Mouse (Mus musculus) liver, embryonic 13.5 days (tissue): Measurements from ENCODE around the gene Mrpl19. TPM values are rescaled to one million over a fixed set of nuclear protein-coding genes. Genes with fewer than 3 reads are reported as not detected.

Experiments used
- ATAC-seq: fragments of 200-750 bp; cut with Nextera tagmentation; 2 replicates; pipeline ENCODE4 v1.8.0; 2017; ENCODE audit warnings: low read depth, mild to moderate bottlenecking, moderate number of reproducible peaks, moderate library complexity
- DNase-seq: peaks from one replicate; pipeline ENCODE4 v3.0.0; 2022
- H3K27ac ChIP-seq: fragments of 300-500 bp; sonication (generic); 2 replicates; pipeline ENCODE4 v1.5.1; 2015; ENCODE audit warnings: moderate library complexity, mild to moderate bottlenecking, inconsistent platforms
- H3K27me3 ChIP-seq: fragments of 300-500 bp; sonication (generic); 2 replicates; pipeline ENCODE4 v1.6.1; 2015; ENCODE audit warnings: mild to moderate bottlenecking, inconsistent platforms
- H3K36me3 ChIP-seq: fragments of 300-500 bp; sonication (generic); 2 replicates; pipeline ENCODE4 v1.6.1; 2015; ENCODE audit warnings: mild to moderate bottlenecking, inconsistent platforms
- H3K4me1 ChIP-seq: fragments of 300-500 bp; sonication (generic); replicated peaks from 2 replicates; pipeline ENCODE4 v1.6.1; 2015; ENCODE audit warnings: inconsistent platforms
- H3K4me2 ChIP-seq: fragments of 300-500 bp; sonication (generic); 2 replicates; pipeline ENCODE4 v1.6.1; 2015; ENCODE audit warnings: inconsistent platforms, mild to moderate bottlenecking, moderate library complexity
- H3K4me3 ChIP-seq: fragments of 300-500 bp; sonication (generic); replicated peaks from 2 replicates; pipeline ENCODE4 v1.5.1; 2015; ENCODE audit warnings: mild to moderate bottlenecking, inconsistent platforms
- H3K9ac ChIP-seq: fragments of 300-500 bp; sonication (generic); 2 replicates; pipeline ENCODE4 v1.6.1; 2015; ENCODE audit warnings: mild to moderate bottlenecking, inconsistent platforms
- H3K9me3 ChIP-seq: fragments of 300-500 bp; sonication (generic); replicated peaks from 2 replicates; pipeline ENCODE4 v1.6.1; 2016; ENCODE audit warnings: inconsistent platforms
- whole genome bisulfite sequencing: fragments of 180-500 bp; shearing (Covaris S2); methylation state at CpG from one replicate; pipeline ENCODE4 v1.1.7; 2015; ENCODE audit not compliant: insufficient replicate concordance; 5-methylcytosine and 5-hydroxymethylcytosine counted together
- polyA plus RNA-seq: library from polyadenylated mRNA; unstranded; fragments of >200 nt; fragmentation: Nextera tagmentation; extraction: Ambion mirVana; gene quantifications from 2 replicates; pipeline ENCODE4 v1.2.1, GENCODE M21; 2015

The Mrpl19 gene
- polyA plus RNA-seq, 1 experiment from 2014 or later: 37.9 TPM

DNA sequence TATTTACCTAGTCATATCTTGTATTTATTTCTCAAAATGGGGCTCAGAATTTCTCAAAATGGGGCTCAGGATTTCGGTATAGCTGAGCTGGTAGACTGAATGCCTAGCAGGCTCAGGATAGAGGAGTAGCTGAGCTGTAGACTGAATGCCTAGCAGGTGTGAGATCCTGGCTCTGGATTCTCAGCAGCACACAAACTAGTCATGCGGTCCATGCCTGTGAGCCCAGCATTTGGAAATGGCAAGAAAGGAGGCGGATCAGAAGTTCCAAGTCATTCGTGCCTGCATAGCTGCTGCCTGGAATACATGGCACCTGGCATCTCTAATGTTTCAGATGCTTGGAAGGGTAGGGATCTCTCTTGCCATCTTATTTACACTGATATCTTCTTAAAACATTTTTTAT, 36.4 kb downstream of the Mrpl19 start:
- no peak overlapping the region for H3K4me2 ChIP-seq
- no peak overlapping the region for H3K4me3 ChIP-seq
- DNase-seq (no peak), ATAC-seq (no peak)
- peaks cover 76% of the 10 kb centered on the region for H3K36me3 ChIP-seq
- H3K9ac ChIP-seq: no peak overlapping the region
- WGBS: 75% methylated on average over 4 of the region's 4 CpGs
- no peak overlapping the region for H3K27ac ChIP-seq
- no peaks in the 10 kb centered on the region for H3K27me3 ChIP-seq
- H3K9me3 ChIP-seq: no peaks in the 10 kb centered on the region
- peaks cover 10% of the 10 kb centered on the region for H3K4me1 ChIP-seq

DNA sequence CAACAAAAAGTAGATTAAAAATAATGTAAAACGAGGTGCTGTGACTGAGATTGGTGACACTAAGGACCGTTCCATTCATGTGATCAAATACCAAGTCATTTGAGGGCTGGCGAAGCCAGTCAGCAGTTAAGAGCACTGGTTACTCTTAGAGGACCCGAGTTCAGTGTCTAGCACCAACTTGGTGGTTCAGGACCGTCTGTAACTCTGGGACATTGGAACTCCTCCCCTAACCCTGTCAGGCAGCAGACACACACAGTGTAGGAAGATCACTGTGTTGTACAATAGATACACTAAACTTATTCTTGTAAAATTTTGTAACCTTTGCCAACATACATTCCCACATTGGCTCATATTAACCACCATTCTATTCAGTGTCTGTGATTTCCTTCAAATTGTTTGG, 41.5 kb downstream of the Mrpl19 start:
- Histone ChIP-seq H3K4me1 (peaks cover 17% of the 10 kb centered on the region), H3K27me3 (no peaks in the 10 kb centered on the region), H3K4me3 (peak overlapping the region; percentile 86), H3K36me3 (peaks cover 33% of the 10 kb centered on the region), H3K9ac (peak overlapping the region; percentile 89), H3K27ac (no peak overlapping the region), H3K9me3 (no peaks in the 10 kb centered on the region), H3K4me2 (peak overlapping the region; percentile 77)
- 13% methylated on average over 5 of the region's 5 CpGs for WGBS
- ATAC-seq (peak; percentile 60), DNase-seq (peak; percentile 9)

DNA sequence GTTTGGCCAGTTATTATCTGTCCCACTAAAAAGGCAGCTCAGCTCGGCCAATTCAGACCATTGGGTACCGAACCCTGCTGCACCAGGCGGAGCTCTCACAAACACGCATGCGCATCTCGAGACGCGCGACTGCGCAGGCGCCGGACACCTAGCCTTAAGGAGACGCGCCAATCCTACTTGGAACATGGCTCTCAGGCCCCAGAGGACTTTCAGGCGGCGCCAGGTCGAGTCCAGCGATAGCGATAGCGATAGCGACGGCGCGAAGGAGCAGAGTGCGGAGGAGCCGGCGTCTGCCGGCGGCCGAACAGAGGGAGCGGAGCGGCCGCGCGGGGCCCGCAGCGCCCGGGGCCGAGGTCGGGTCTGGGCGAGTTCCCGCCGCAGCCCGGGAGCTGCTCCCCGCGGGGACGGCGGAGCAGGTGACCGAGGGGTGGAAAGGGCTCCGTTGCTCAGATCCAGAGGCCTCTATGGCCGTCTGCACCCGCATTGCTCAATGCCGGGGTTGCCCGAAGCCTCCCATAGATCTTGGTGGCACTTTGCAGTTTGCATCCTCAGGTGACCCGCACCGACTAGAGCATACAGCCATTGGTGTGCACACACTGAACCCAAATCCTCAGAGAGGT, 42.1 kb downstream of the Mrpl19 start, which contains the start of gene Gcfc2:
Gene Gcfc2 (plus strand): TSS at position 147 of the 620 bp plus-strand sequence.
- Histone ChIP-seq H3K27me3 (no peaks in the 10 kb centered on the region), H3K4me2 (peak within 1 kb of the TSS; percentile 77), H3K27ac (peak within 1 kb of the TSS; percentile 75), H3K9ac (peak within 1 kb of the TSS; percentile 89), H3K4me1 (peaks cover 17% of the 10 kb centered on the region), H3K4me3 (peak within 1 kb of the TSS; percentile 86), H3K36me3 (peaks cover 30% of the 10 kb centered on the region), H3K9me3 (no peaks in the 10 kb centered on the region)
- whole genome bisulfite sequencing: under 1% methylated on average over 56 of the region's 56 CpGs
- DNase-seq (peak; percentile 89), ATAC-seq (peak; percentile 92)

GRCm38 (mm10) chr6:81912177-81912576, 53.6 kb downstream of the Mrpl19 start:
- Histone ChIP-seq H3K27ac (no peak overlapping the region), H3K4me1 (no peaks in the 10 kb centered on the region), H3K4me2 (no peak overlapping the region), H3K4me3 (no peak overlapping the region), H3K27me3 (no peaks in the 10 kb centered on the region), H3K9ac (no peak overlapping the region), H3K9me3 (no peaks in the 10 kb centered on the region), H3K36me3 (no peaks in the 10 kb centered on the region)
- no peak for ATAC-seq
- WGBS: 46% methylated on average over 3 of the region's 3 CpGs
- DNase-seq: no peak

- H3K9ac ChIP-seq: no peak overlapping the region
- no peaks in the 10 kb centered on the region for H3K36me3 ChIP-seq
- DNase-seq (no peak), ATAC-seq (no peak)
- H3K27ac ChIP-seq: no peak overlapping the region
- H3K27me3 ChIP-seq: no peaks in the 10 kb centered on the region
- no peaks in the 10 kb centered on the region for H3K4me1 ChIP-seq
- H3K4me3 ChIP-seq: no peak overlapping the region
- 68% methylated on average over 4 of the region's 4 CpGs for WGBS
- H3K9me3 ChIP-seq: no peaks in the 10 kb centered on the region
- H3K4me2 ChIP-seq: no peak overlapping the region
Observed at GRCm38 (mm10) chr6:81911713-81912112, 54.0 kb downstream of the Mrpl19 start.

GRCm38 (mm10) chr6:81911244-81911643, 54.5 kb downstream of the Mrpl19 start:
- Histone ChIP-seq H3K9ac (no peak overlapping the region), H3K4me1 (no peaks in the 10 kb centered on the region), H3K4me2 (no peak overlapping the region), H3K4me3 (no peak overlapping the region), H3K36me3 (no peaks in the 10 kb centered on the region), H3K27ac (no peak overlapping the region), H3K27me3 (no peaks in the 10 kb centered on the region), H3K9me3 (no peaks in the 10 kb centered on the region)
- no peak for DNase-seq
- 67% methylated on average over 5 of the region's 5 CpGs for WGBS
- ATAC-seq: no peak

DNA sequence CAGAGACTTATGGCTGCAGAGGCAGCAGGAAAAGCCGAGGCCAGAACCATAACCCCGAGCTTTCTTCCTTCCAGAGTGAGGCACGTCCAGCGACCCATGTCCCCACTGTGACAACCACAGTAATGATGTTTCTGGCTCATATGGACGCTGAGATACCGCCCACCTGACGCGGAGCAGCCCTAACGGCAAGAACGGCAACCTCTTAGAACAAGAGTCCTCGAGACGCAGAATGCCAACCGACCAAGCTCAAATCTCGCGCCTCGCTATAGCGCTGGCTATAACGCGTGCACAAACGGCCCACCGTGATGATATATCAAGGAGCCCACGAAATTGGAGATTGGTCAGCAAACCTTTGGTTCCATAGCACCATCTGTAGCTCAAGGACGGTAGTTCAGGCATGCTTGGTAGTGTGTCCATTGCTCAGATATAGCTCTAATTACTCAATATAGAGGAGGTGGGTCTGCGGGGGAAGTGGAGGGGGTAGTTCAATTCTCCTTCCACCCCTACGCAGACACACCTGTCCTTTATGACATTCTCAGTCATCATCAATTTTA, 55.4 kb downstream of the Mrpl19 start:
- no peak for ATAC-seq
- no peaks in the 10 kb centered on the region for H3K9me3 ChIP-seq
- 73% methylated on average over 25 of the region's 25 CpGs for WGBS

More for the DNA sequence above, 55.4 kb downstream of the Mrpl19 start:
- no peaks in the 10 kb centered on the region for H3K36me3 ChIP-seq
- no peak for DNase-seq
- H3K9ac ChIP-seq: no peak overlapping the region
- H3K27me3 ChIP-seq: no peaks in the 10 kb centered on the region
- no peaks in the 10 kb centered on the region for H3K4me1 ChIP-seq
- no peak overlapping the region for H3K27ac ChIP-seq
- H3K4me3 ChIP-seq: no peak overlapping the region
- no peak overlapping the region for H3K4me2 ChIP-seq

Other genes with a start within 250 kb of the Mrpl19 start
- 4.5 and 4.6 TPM in 2 replicates for gene Gcfc2, start 42.3 kb downstream of the Mrpl19 start, polyA plus RNA-seq
- 5.1 and 6.4 TPM in 2 replicates for gene Eva1a, start 75.1 kb upstream of the Mrpl19 start, polyA plus RNA-seq